Mouse (Mus musculus): Measurements from ENCODE around the gene Onecut1. TPM values are rescaled to one million over a fixed set of nuclear protein-coding genes. Genes with fewer than 3 reads are reported as not detected.

Onecut1 gene
- polyA plus RNA-seq, 1 experiment from 2014 or later, result 0.10 TPM

- WGBS (ENCODE audit: insufficient replicate concordance), result 3% methylated on average over 14 of the region's 14 CpGs
- no peak overlapping the region for H3K4me3 ChIP-seq (ENCODE audit: low read depth, low read length)
Observed at GRCm38 (mm10) chr9:74864471-74864870, 2.8 kb downstream of the Onecut1 start.

GRCm38 (mm10) chr9:74866596-74867313, 5.0 kb downstream of the Onecut1 start:
- WGBS (ENCODE audit: insufficient replicate concordance), result 14% methylated on average over 27 of the region's 27 CpGs
- no peak for ATAC-seq (replicated peaks; ENCODE audit: insufficient number of reproducible peaks, low FRiP score, low TSS enrichment)
- Histone ChIP-seq H3K27ac (ENCODE audit: low read depth, low read length) (no peak overlapping the region), H3K4me2 (no peak overlapping the region), H3K27me3 (ENCODE audit: control insufficient read depth, insufficient read depth, low read length) (peaks cover 86% of the 10 kb centered on the region), H3K9me3 (replicated peaks; ENCODE audit: control insufficient read depth, low read length) (no peaks in the 10 kb centered on the region), H3K36me3 (ENCODE audit: control insufficient read depth, insufficient read depth, low read length) (no peaks in the 10 kb centered on the region), H3K4me1 (ENCODE audit: control insufficient read depth, insufficient read depth, low read length) (peaks cover 18% of the 10 kb centered on the region), H3K4me3 (ENCODE audit: low read depth, low read length) (no peak overlapping the region), H3K9ac (ENCODE audit: low read depth, low read length) (no peak overlapping the region)

More at GRCm38 (mm10) chr9:74864471-74864870, 2.8 kb downstream of the Onecut1 start:
- Histone ChIP-seq H3K4me1 (ENCODE audit: control insufficient read depth, insufficient read depth, low read length) (peaks cover 18% of the 10 kb centered on the region), H3K36me3 (ENCODE audit: control insufficient read depth, insufficient read depth, low read length) (no peaks in the 10 kb centered on the region), H3K27me3 (ENCODE audit: control insufficient read depth, insufficient read depth, low read length) (peaks cover 97% of the 10 kb centered on the region), H3K4me2 (no peak overlapping the region), H3K9ac (ENCODE audit: low read depth, low read length) (no peak overlapping the region), H3K27ac (ENCODE audit: low read depth, low read length) (no peak overlapping the region), H3K9me3 (replicated peaks; ENCODE audit: control insufficient read depth, low read length) (no peaks in the 10 kb centered on the region)
- ATAC-seq (replicated peaks; ENCODE audit: insufficient number of reproducible peaks, low FRiP score, low TSS enrichment), result no peak

DNA sequence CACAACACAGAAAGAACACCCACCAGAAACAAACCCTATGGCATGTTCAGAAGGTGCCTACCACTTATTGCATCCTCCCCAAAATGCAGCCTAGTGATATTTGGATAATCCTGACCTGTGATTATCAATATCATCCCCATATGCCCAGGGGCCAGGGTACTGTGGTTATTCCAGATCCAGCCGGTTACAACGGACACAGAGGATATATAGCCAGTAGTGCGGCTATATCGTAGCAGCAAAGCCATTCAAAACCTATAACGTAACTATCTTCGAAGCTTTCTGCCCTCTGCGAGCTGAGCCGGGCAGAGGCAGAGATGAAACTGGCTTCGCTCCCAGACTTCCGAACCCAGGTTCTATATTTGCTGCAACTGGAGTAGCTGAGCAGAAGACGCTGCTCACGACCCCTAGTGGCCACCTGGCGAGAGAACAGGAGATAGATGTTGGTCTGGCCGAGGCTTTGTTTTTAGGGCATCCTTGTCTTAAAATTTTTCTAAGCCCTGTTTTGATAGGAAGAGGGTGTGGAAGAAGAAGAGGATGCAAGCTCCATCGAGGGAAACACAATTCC, 6.0 kb downstream of the Onecut1 start:
- Histone ChIP-seq H3K9me3 (replicated peaks; ENCODE audit: control insufficient read depth, low read length) (no peaks in the 10 kb centered on the region), H3K4me2 (no peak overlapping the region), H3K27ac (ENCODE audit: low read depth, low read length) (no peak overlapping the region), H3K36me3 (ENCODE audit: control insufficient read depth, insufficient read depth, low read length) (no peaks in the 10 kb centered on the region), H3K4me1 (ENCODE audit: control insufficient read depth, insufficient read depth, low read length) (peaks cover 9% of the 10 kb centered on the region), H3K9ac (ENCODE audit: low read depth, low read length) (no peak overlapping the region), H3K4me3 (ENCODE audit: low read depth, low read length) (no peak overlapping the region), H3K27me3 (ENCODE audit: control insufficient read depth, insufficient read depth, low read length) (peaks cover 77% of the 10 kb centered on the region)
- 7% methylated on average over 15 of the region's 15 CpGs for WGBS (ENCODE audit: insufficient replicate concordance)
- ATAC-seq (replicated peaks; ENCODE audit: insufficient number of reproducible peaks, low FRiP score, low TSS enrichment), result no peak

DNA sequence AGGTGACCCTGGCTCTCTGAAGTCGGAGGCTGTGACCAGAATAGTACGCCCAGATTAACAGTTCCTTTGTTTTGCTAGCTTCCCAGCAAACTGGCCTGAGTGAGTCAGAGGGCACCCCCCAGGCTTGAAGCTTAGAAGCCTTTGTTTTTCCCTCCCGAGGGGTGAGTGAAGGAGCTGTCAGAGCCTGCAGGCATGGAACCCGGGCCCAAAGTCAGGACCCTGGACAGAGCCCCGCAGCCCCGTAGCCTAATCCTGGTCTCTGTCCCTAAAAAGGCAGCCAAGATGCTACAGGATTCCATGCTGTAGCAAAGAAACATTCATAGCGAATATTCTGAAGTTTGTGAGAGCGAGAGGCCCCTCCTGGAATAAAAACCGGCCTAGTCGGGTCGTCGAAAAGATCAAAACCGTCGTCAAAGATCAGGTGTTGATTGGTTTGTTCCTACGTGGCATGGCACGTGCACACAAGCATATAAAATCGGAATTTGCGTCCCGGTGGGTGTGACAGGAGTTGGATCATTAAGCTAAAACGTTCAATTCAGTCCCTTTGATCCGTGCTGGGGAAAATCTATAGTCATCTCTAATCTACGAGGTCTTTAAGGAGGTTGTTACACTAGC, 6.7 kb downstream of the Onecut1 start:
- H3K4me1 ChIP-seq (ENCODE audit: control insufficient read depth, insufficient read depth, low read length), result peaks cover 4% of the 10 kb centered on the region
- H3K9me3 ChIP-seq (replicated peaks; ENCODE audit: control insufficient read depth, low read length), result no peaks in the 10 kb centered on the region
- H3K9ac ChIP-seq (ENCODE audit: low read depth, low read length), result no peak overlapping the region
- 11% methylated on average over 22 of the region's 22 CpGs for WGBS (ENCODE audit: insufficient replicate concordance)
- no peak overlapping the region for H3K27ac ChIP-seq (ENCODE audit: low read depth, low read length)
- no peak overlapping the region for H3K4me3 ChIP-seq (ENCODE audit: low read depth, low read length)
- no peak for ATAC-seq (replicated peaks; ENCODE audit: insufficient number of reproducible peaks, low FRiP score, low TSS enrichment)
- H3K27me3 ChIP-seq (ENCODE audit: control insufficient read depth, insufficient read depth, low read length), result peaks cover 72% of the 10 kb centered on the region
- no peaks in the 10 kb centered on the region for H3K36me3 ChIP-seq (ENCODE audit: control insufficient read depth, insufficient read depth, low read length)
- H3K4me2 ChIP-seq, result no peak overlapping the region

DNA sequence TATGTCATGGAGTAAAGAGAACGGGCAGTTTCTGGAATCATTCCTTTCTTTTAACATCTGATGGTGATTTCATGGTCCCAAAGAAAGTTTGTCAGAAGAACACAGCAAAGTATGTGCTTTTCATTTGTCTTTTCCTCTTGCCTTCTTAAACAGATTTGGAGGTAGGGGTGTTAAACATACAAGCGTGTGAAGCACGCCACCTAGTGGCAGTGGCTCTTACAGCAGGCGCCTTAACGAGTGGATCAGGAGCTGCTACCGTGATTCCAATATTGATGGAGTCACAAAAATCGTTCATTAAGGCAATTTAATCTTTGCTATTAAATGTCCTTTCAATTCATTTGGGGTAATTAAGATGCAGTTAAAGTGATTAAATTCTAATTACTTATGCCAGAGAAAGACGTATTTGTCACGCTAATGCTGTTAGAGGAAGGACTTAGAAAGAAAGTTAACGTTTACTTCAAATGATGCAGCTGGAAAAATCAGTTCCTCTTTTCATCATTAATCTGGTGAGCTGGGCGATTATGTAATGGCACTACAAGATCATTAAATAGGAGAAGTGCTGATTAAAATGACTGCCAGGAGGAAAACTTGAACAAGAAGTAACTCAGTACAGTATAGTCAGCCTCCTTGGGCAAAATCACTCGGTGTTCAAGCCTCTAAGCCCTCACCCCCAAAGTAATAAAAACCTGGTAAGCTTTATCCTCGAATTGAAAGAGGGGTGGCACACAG, 9.4 kb downstream of the Onecut1 start:
- 22% methylated on average over 13 of the region's 13 CpGs for WGBS (ENCODE audit: insufficient replicate concordance)
- H3K9me3 ChIP-seq (replicated peaks; ENCODE audit: control insufficient read depth, low read length), result no peaks in the 10 kb centered on the region
- no peak overlapping the region for H3K4me2 ChIP-seq
- no peak overlapping the region for H3K9ac ChIP-seq (ENCODE audit: low read depth, low read length)
- ATAC-seq (replicated peaks; ENCODE audit: insufficient number of reproducible peaks, low FRiP score, low TSS enrichment), result no peak
- H3K36me3 ChIP-seq (ENCODE audit: control insufficient read depth, insufficient read depth, low read length), result no peaks in the 10 kb centered on the region
- H3K27ac ChIP-seq (ENCODE audit: low read depth, low read length), result no peak overlapping the region
- H3K4me3 ChIP-seq (ENCODE audit: low read depth, low read length), result no peak overlapping the region
- H3K4me1 ChIP-seq (ENCODE audit: control insufficient read depth, insufficient read depth, low read length), result no peaks in the 10 kb centered on the region
- H3K27me3 ChIP-seq (ENCODE audit: control insufficient read depth, insufficient read depth, low read length), result peaks cover 55% of the 10 kb centered on the region

DNA sequence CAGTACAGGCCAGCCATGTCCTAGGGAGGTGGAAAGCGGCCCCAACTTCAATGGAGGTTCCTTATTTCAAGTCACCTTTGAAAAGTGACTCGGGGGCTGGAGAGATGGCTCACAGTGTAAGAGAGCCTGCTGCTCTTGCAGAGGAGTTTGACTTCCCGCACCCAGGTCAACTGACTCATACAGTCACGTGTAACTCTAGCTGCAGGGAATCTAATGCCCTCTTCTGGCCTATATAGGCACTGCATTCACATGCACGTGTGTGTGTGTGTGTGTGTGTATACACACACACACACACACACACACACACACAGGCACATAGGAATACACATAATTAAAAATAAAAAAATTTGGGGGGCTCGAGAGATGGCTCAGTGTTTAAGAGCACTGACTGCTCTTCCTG, 14.6 kb downstream of the Onecut1 start:
- no peak overlapping the region for H3K9ac ChIP-seq (ENCODE audit: low read depth, low read length)
- H3K4me2 ChIP-seq, result no peak overlapping the region
- H3K27me3 ChIP-seq (ENCODE audit: control insufficient read depth, insufficient read depth, low read length), result peaks cover 13% of the 10 kb centered on the region; the same call in 1 of the 2 replicates
- H3K36me3 ChIP-seq (ENCODE audit: control insufficient read depth, insufficient read depth, low read length), result no peaks in the 10 kb centered on the region
- H3K9me3 ChIP-seq (replicated peaks; ENCODE audit: control insufficient read depth, low read length), result no peaks in the 10 kb centered on the region
- H3K4me1 ChIP-seq (ENCODE audit: control insufficient read depth, insufficient read depth, low read length), result no peaks in the 10 kb centered on the region
- H3K4me3 ChIP-seq (ENCODE audit: low read depth, low read length), result no peak overlapping the region
- H3K27ac ChIP-seq (ENCODE audit: low read depth, low read length), result no peak overlapping the region
- ATAC-seq (replicated peaks; ENCODE audit: insufficient number of reproducible peaks, low FRiP score, low TSS enrichment), result no peak
- WGBS (ENCODE audit: insufficient replicate concordance), result 65% methylated on average over 6 of the region's 6 CpGs

DNA sequence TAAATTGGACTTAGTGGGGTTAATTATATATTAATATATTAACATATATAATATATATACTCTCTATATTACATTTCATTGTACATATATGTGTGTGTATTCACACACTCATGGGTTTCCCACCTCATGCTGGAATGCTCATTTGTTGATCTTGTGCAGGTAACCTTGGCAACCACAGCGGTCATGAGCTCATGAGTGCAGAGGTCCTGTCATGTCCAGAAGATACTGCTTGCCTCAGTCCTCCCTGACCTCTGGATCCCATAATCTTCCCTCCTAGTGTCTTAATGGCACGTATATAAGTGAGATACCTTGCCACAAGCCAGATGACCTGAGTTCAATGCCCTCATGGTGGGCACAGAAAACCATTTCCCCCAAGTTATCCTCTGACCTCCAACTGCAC, 16.0 kb downstream of the Onecut1 start:
- Histone ChIP-seq H3K4me2 (no peak overlapping the region), H3K4me3 (ENCODE audit: low read depth, low read length) (no peak overlapping the region), H3K27me3 (ENCODE audit: control insufficient read depth, insufficient read depth, low read length) (peaks cover 13% of the 10 kb centered on the region; the same call in 1 of the 2 replicates), H3K9ac (ENCODE audit: low read depth, low read length) (no peak overlapping the region), H3K9me3 (replicated peaks; ENCODE audit: control insufficient read depth, low read length) (no peaks in the 10 kb centered on the region), H3K36me3 (ENCODE audit: control insufficient read depth, insufficient read depth, low read length) (no peaks in the 10 kb centered on the region), H3K27ac (ENCODE audit: low read depth, low read length) (no peak overlapping the region), H3K4me1 (ENCODE audit: control insufficient read depth, insufficient read depth, low read length) (no peaks in the 10 kb centered on the region)
- no peak for ATAC-seq (replicated peaks; ENCODE audit: insufficient number of reproducible peaks, low FRiP score, low TSS enrichment)
- 70% methylated on average over 2 of the region's 2 CpGs for WGBS (ENCODE audit: insufficient replicate concordance)

- Histone ChIP-seq H3K4me2 (no peak overlapping the region), H3K27me3 (ENCODE audit: control insufficient read depth, insufficient read depth, low read length) (no peaks in the 10 kb centered on the region), H3K4me3 (ENCODE audit: low read depth, low read length) (no peak overlapping the region), H3K27ac (ENCODE audit: low read depth, low read length) (no peak overlapping the region), H3K4me1 (ENCODE audit: control insufficient read depth, insufficient read depth, low read length) (no peaks in the 10 kb centered on the region), H3K9ac (ENCODE audit: low read depth, low read length) (no peak overlapping the region), H3K9me3 (replicated peaks; ENCODE audit: control insufficient read depth, low read length) (no peaks in the 10 kb centered on the region), H3K36me3 (ENCODE audit: control insufficient read depth, insufficient read depth, low read length) (no peaks in the 10 kb centered on the region)
- WGBS (ENCODE audit: insufficient replicate concordance), result 64% methylated on average over 4 of the region's 4 CpGs
- ATAC-seq (replicated peaks; ENCODE audit: insufficient number of reproducible peaks, low FRiP score, low TSS enrichment), result no peak
Observed at GRCm38 (mm10) chr9:74887866-74888265, 26.1 kb downstream of the Onecut1 start.

All from heart, embryonic 11.5 days (tissue).